Mouse (Mus musculus): ENCODE measurements at regions not wholly inside any gene's neighbourhood (a gene's known extent, or its start where the extent isn't known, plus 50 kb on each side); places are given as distances from the start of the nearest gene placed in this dataset.
A peak's percentile ranks its signal among the peaks of the same experiment; 100 is the strongest.

GRCm38 (mm10) chr7:90030486-90031250, 49.9 kb upstream of the Eed start:
- no peak for DNase-seq (ENCODE audit: low spot score in 2 of 2)

- DNase-seq (ENCODE audit: low spot score in 2 of 2): no peak
Observed at GRCm38 (mm10) chr7:90033086-90033485, 52.3 kb upstream of the Eed start.

- DNase-seq (ENCODE audit: low spot score in 2 of 2): no peak
Observed at GRCm38 (mm10) chr7:90033640-90034312, 53.0 kb upstream of the Eed start.

- DNase-seq (ENCODE audit: low spot score in 2 of 2): no peak
Observed at GRCm38 (mm10) chr7:90034498-90034897, 53.7 kb upstream of the Eed start.

GRCm38 (mm10) chr7:90035396-90035795, 54.6 kb upstream of the Eed start:
- DNase-seq (ENCODE audit: low spot score in 2 of 2): no peak

GRCm38 (mm10) chr7:90037736-90038135, 57.0 kb upstream of the Eed start:
- no peak for DNase-seq (ENCODE audit: low spot score in 2 of 2)

- DNase-seq (ENCODE audit: low spot score in 2 of 2): no peak
Observed at GRCm38 (mm10) chr7:90039504-90039903, 58.7 kb upstream of the Eed start.

GRCm38 (mm10) chr7:90040581-90041340, 60.0 kb upstream of the Eed start:
- no peak for DNase-seq (ENCODE audit: low spot score in 2 of 2)

- DNase-seq (ENCODE audit: low spot score in 2 of 2): no peak
Observed at GRCm38 (mm10) chr7:90041565-90042024, 60.8 kb upstream of the Eed start.

- DNase-seq (ENCODE audit: low spot score in 2 of 2): no peak
Observed at GRCm38 (mm10) chr7:90042364-90042763, 61.6 kb upstream of the Eed start.

GRCm38 (mm10) chr7:90043526-90043925, 62.7 kb upstream of the Eed start:
- DNase-seq (ENCODE audit: low spot score in 2 of 2): peak in 1 of 2 experiments; percentile 20

- DNase-seq (ENCODE audit: low spot score in 2 of 2): no peak
Observed at GRCm38 (mm10) chr7:90044100-90044698, 63.4 kb upstream of the Eed start.

- no peak for DNase-seq (ENCODE audit: low spot score in 2 of 2)
Observed at GRCm38 (mm10) chr7:90045208-90045800, 64.5 kb upstream of the Eed start.

GRCm38 (mm10) chr7:90046228-90046627, 65.4 kb upstream of the Eed start:
- DNase-seq (ENCODE audit: low spot score in 2 of 2): no peak

GRCm38 (mm10) chr7:90046862-90047261, 66.1 kb upstream of the Eed start:
- DNase-seq (ENCODE audit: low spot score in 2 of 2): no peak

- no peak for DNase-seq (ENCODE audit: low spot score in 2 of 2)
Observed at GRCm38 (mm10) chr7:90048401-90049307, 67.9 kb upstream of the Eed start.

GRCm38 (mm10) chr7:90049831-90050237, 69.1 kb upstream of the Eed start:
- no peak for DNase-seq (ENCODE audit: low spot score in 2 of 2)

- DNase-seq (ENCODE audit: low spot score in 2 of 2): no peak
Observed at GRCm38 (mm10) chr7:90054795-90055511, 74.2 kb upstream of the Eed start.

- no peak for DNase-seq (ENCODE audit: low spot score in 2 of 2)
Observed at GRCm38 (mm10) chr7:90057947-90058346, 72.1 kb upstream of the Picalm start.

Measured in adrenal gland, adult 18-20 months (tissue).